In the genomic region with DNA sequence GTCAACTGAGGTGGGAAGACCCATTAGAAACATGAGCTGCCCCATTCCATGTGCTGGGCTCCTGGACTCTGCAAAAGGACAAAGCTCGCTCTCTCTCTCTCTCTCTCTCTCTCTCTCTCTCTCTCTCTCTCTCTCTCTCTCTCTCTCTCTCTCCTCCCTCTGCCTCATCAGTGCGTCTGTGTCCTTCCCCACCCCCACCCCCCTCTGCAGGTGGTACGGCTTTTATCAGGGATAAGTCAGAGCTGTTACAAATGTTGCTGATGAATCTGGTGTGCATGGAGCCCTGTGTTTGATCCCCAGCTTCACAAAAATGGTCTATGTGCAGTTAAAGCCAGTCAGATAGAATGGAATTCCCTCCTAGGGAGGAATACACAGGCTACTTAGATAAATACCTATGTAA, we compare ENCODE assay signal across 13 mouse cellular contexts.
"Had no signal": no experiment of that assay in that cellular context is flagged by ENCODE, and none has a peak within 500 bp of the region (broad histone marks: within the 10 kb centered on the region; RNA-seq: fewer than 3 reads in every experiment).

No protein-coding gene starts in this region.

- DNase-seq: liver, postnatal 0 days; lung, adult 2 months; lung, postnatal 14 days; lung, postnatal 36 days; midbrain, embryonic 14.5 days; retina, postnatal 1 day; right cerebral cortex, adult 18-20 months; right cerebral cortex, postnatal 25 days; right cerebral cortex, postnatal 4 days; spleen, adult 18-20 months; thymus, adult 2 months; thymus, postnatal 25 days; thymus, postnatal 4 days had no signal
